Mouse (Mus musculus): ENCODE data around the gene Arl13b. TPM values are rescaled to one million over a fixed set of nuclear protein-coding genes. Genes with fewer than 3 reads are reported as not detected.

Gene Arl13b
- polyA plus RNA-seq, 1 experiment from 2014 or later, result 20.0 TPM

GRCm38 (mm10) chr16:62845341-62845740 is 1.5 kb downstream of the Arl13b start:
- no peak for DNase-seq
- Histone ChIP-seq H3K4me1 (ENCODE audit: insufficient read depth) (0 out of 2 replicates have a peak, but pooled peaks cover 9% of the 10 kb centered on the region), H3K9ac (no peak overlapping the region), H3K4me2 (peak overlapping the region; percentile 59), H3K4me3 (ENCODE audit: low read depth, low read length) (0 out of 2 replicates have a peak overlapping the region, but pooled peaks have one; percentile 67), H3K27ac (ENCODE audit: low read depth) (no peak overlapping the region), H3K27me3 (ENCODE audit: insufficient read depth, low read length) (no peaks in the 10 kb centered on the region), H3K36me3 (ENCODE audit: insufficient read depth) (no peaks in the 10 kb centered on the region), H3K9me3 (ENCODE audit: low read depth, low read length) (no peaks in the 10 kb centered on the region)
- ATAC-seq (ENCODE audit: insufficient read depth), result no peak
- 75% methylated on average over 6 of the region's 6 CpGs for WGBS
- no peak for TF ChIP-seq CTCF (IDR thresholded peaks at IDR 0.05; ENCODE audit: low read depth)

GRCm38 (mm10) chr16:62834016-62834735 is 12.7 kb downstream of the Arl13b start:
- no peak for TF ChIP-seq CTCF (IDR thresholded peaks at IDR 0.05; ENCODE audit: low read depth)
- Histone ChIP-seq H3K9me3 (ENCODE audit: low read depth, low read length) (no peaks in the 10 kb centered on the region), H3K36me3 (ENCODE audit: insufficient read depth) (no peaks in the 10 kb centered on the region)

GRCm38 (mm10) chr16:62832481-62832880 is 14.4 kb downstream of the Arl13b start:
- WGBS, result 27% methylated on average over 4 of the region's 4 CpGs
- ATAC-seq (ENCODE audit: insufficient read depth), result peak; percentile 38

More at GRCm38 (mm10) chr16:62834016-62834735, 12.7 kb downstream of the Arl13b start:
- no peak for ATAC-seq (ENCODE audit: insufficient read depth)
- Histone ChIP-seq H3K4me3 (ENCODE audit: low read depth, low read length) (no peak overlapping the region), H3K4me1 (ENCODE audit: insufficient read depth) (no peaks in the 10 kb centered on the region), H3K27ac (ENCODE audit: low read depth) (no peak overlapping the region), H3K4me2 (no peak overlapping the region), H3K27me3 (ENCODE audit: insufficient read depth, low read length) (no peaks in the 10 kb centered on the region), H3K9ac (no peak overlapping the region)
- 37% methylated on average over 3 of the region's 3 CpGs for WGBS
- DNase-seq, result no peak

GRCm38 (mm10) chr16:62832027-62832426 is 14.8 kb downstream of the Arl13b start:
- no peak overlapping the region for H3K4me2 ChIP-seq
- H3K27me3 ChIP-seq (ENCODE audit: insufficient read depth, low read length), result no peaks in the 10 kb centered on the region
- H3K36me3 ChIP-seq (ENCODE audit: insufficient read depth), result no peaks in the 10 kb centered on the region
- no peak overlapping the region for H3K4me3 ChIP-seq (ENCODE audit: low read depth, low read length)
- no peaks in the 10 kb centered on the region for H3K9me3 ChIP-seq (ENCODE audit: low read depth, low read length)
- DNase-seq (no peak), ATAC-seq (ENCODE audit: insufficient read depth) (no peak)
- WGBS, result 78% methylated on average over 2 of the region's 2 CpGs
- H3K4me1 ChIP-seq (ENCODE audit: insufficient read depth), result no peaks in the 10 kb centered on the region
- H3K27ac ChIP-seq (ENCODE audit: low read depth), result no peak overlapping the region
- no peak overlapping the region for H3K9ac ChIP-seq
- no peak for TF ChIP-seq CTCF (IDR thresholded peaks at IDR 0.05; ENCODE audit: low read depth)

More at GRCm38 (mm10) chr16:62832481-62832880, 14.4 kb downstream of the Arl13b start:
- Histone ChIP-seq H3K4me1 (ENCODE audit: insufficient read depth) (no peaks in the 10 kb centered on the region), H3K9ac (no peak overlapping the region), H3K27ac (ENCODE audit: low read depth) (no peak overlapping the region), H3K36me3 (ENCODE audit: insufficient read depth) (no peaks in the 10 kb centered on the region), H3K4me3 (ENCODE audit: low read depth, low read length) (no peak overlapping the region), H3K4me2 (no peak overlapping the region), H3K27me3 (ENCODE audit: insufficient read depth, low read length) (no peaks in the 10 kb centered on the region), H3K9me3 (ENCODE audit: low read depth, low read length) (no peaks in the 10 kb centered on the region)
- peak; percentile 74 for DNase-seq
- peak; percentile 75 for TF ChIP-seq CTCF (IDR thresholded peaks at IDR 0.05; ENCODE audit: low read depth)

- TF ChIP-seq CTCF (IDR thresholded peaks at IDR 0.05; ENCODE audit: low read depth), result peak; percentile 77
- H3K27ac ChIP-seq (ENCODE audit: low read depth), result no peak overlapping the region
- 70% methylated on average over 12 of the region's 12 CpGs for WGBS
- H3K9me3 ChIP-seq (ENCODE audit: low read depth, low read length), result no peaks in the 10 kb centered on the region
- no peak overlapping the region for H3K4me2 ChIP-seq
- DNase-seq, result peak; percentile 83
- H3K9ac ChIP-seq, result no peak overlapping the region
- no peak overlapping the region for H3K4me3 ChIP-seq (ENCODE audit: low read depth, low read length)
- no peaks in the 10 kb centered on the region for H3K36me3 ChIP-seq (ENCODE audit: insufficient read depth)
- H3K4me1 ChIP-seq (ENCODE audit: insufficient read depth), result no peaks in the 10 kb centered on the region
- no peak for ATAC-seq (ENCODE audit: insufficient read depth)
- H3K27me3 ChIP-seq (ENCODE audit: insufficient read depth, low read length), result no peaks in the 10 kb centered on the region
Measured at GRCm38 (mm10) chr16:62826156-62827001, 20.5 kb downstream of the Arl13b start.

GRCm38 (mm10) chr16:62822472-62822871 is 24.4 kb downstream of the Arl13b start:
- Histone ChIP-seq H3K36me3 (ENCODE audit: insufficient read depth) (no peaks in the 10 kb centered on the region), H3K27ac (ENCODE audit: low read depth) (no peak overlapping the region), H3K9me3 (ENCODE audit: low read depth, low read length) (no peaks in the 10 kb centered on the region), H3K4me3 (ENCODE audit: low read depth, low read length) (no peak overlapping the region), H3K4me2 (no peak overlapping the region), H3K4me1 (ENCODE audit: insufficient read depth) (no peaks in the 10 kb centered on the region), H3K27me3 (ENCODE audit: insufficient read depth, low read length) (no peaks in the 10 kb centered on the region), H3K9ac (no peak overlapping the region)
- no peak for ATAC-seq (ENCODE audit: insufficient read depth)
- DNase-seq, result no peak
- WGBS, result 91% methylated on average over 6 of the region's 6 CpGs
- TF ChIP-seq CTCF (IDR thresholded peaks at IDR 0.05; ENCODE audit: low read depth), result no peak

GRCm38 (mm10) chr16:62814491-62814890 is 32.3 kb downstream of the Arl13b start, which contains the start of gene Stx19:
Stx19 (plus strand) TSS chr16:62814676.
- Histone ChIP-seq H3K4me2 (0 out of 2 replicates have a peak within 1 kb of the TSS, but pooled peaks have one; percentile 31), H3K36me3 (ENCODE audit: insufficient read depth) (no peaks in the 10 kb centered on the region), H3K9ac (no peak within 1 kb of the TSS), H3K27ac (ENCODE audit: low read depth) (peak within 1 kb of the TSS; percentile 79), H3K4me1 (ENCODE audit: insufficient read depth) (peaks cover 4% of the 10 kb centered on the region; the same call in 1 of the 2 replicates), H3K9me3 (ENCODE audit: low read depth, low read length) (no peaks in the 10 kb centered on the region), H3K27me3 (ENCODE audit: insufficient read depth, low read length) (no peaks in the 10 kb centered on the region), H3K4me3 (ENCODE audit: low read depth, low read length) (no peak within 1 kb of the TSS)
- peak; percentile 70 for DNase-seq
- TF ChIP-seq CTCF (IDR thresholded peaks at IDR 0.05; ENCODE audit: low read depth), result no peak
- WGBS, result 53% methylated on average over 5 of the region's 5 CpGs
- peak; percentile 92 for ATAC-seq (ENCODE audit: insufficient read depth)

Measured in lung, embryonic 14.5 days (tissue).